Mouse (Mus musculus) bone marrow macrophage, adult 2 months (primary cell): ENCODE measurements around the gene Col9a1.

Source experiments
- CTCF ChIP-seq: IDR thresholded peaks from 2 replicates; pipeline ENCODE4 v1.5.1; 2012; ENCODE audit warnings: low read depth, mild to moderate bottlenecking, low read length, moderate library complexity
- POLR2A ChIP-seq: IDR thresholded peaks from 2 replicates; pipeline ENCODE4 v1.6.1; 2012; ENCODE audit warnings: mild to moderate bottlenecking, low read depth, low read length, borderline replicate concordance

DNA sequence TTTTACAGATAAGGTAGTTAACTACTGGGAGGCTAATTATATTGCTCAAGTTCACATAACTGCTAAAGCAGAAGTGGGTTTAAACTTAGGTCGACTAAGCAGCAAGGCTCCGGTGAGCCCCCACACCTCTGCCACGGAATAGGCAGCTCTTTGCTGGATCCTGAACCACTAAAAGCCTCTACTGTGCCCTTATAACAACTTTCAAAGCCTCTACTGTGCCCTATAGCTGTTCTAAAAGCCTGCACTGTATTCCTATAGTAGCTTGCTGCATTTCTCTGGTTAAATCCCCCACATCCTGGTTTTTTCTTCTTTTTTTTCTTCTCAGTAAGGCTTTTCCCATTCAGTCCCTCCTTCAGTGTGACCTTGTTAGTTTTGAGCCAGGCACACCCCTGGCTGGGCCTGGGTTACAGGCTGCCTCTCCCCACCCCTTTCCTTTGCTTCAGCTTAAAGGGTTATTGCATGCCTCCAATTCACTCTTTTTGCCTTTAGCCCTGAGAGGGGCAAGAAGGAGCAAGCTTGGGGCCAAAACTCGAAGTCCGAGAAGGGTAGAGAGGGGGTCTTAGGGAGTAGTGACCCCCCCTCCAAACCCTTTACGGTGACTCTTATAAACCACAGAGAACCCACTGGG, at the start of gene Col9a1:
- no peak for TF ChIP-seq CTCF
- TF ChIP-seq POLR2A = no peak
